Mouse (Mus musculus) spleen, postnatal 4 days (tissue): ENCODE data around the gene Ccdc80.

ENCODE experiments used
- DNase-seq, 2 experiments: peaks; one replicate each; pipeline ENCODE4 v3.0.0; 2022; ENCODE audit warnings: low spot score in 2 of 2

The Ccdc80 gene

GRCm38 (mm10) chr16:45093137-45093731, at the start of gene Ccdc80:
Gene Ccdc80 (plus strand): TSS chr16:45093402.
- DNase-seq, result no peak

GRCm38 (mm10) chr16:45044844-45045243, 48.4 kb upstream of the Ccdc80 start:
- DNase-seq, result no peak

- no peak for DNase-seq
Observed at GRCm38 (mm10) chr16:45057222-45057621, 36.0 kb upstream of the Ccdc80 start.

GRCm38 (mm10) chr16:45057922-45058321, 35.3 kb upstream of the Ccdc80 start:
- no peak for DNase-seq

GRCm38 (mm10) chr16:45061140-45061539, 32.1 kb upstream of the Ccdc80 start:
- no peak for DNase-seq

GRCm38 (mm10) chr16:45070383-45071083, 22.7 kb upstream of the Ccdc80 start:
- no peak for DNase-seq

- DNase-seq, result no peak
Observed at GRCm38 (mm10) chr16:45071424-45071823, 21.8 kb upstream of the Ccdc80 start.

- no peak for DNase-seq
Observed at GRCm38 (mm10) chr16:45077517-45078080, 15.6 kb upstream of the Ccdc80 start.

- no peak for DNase-seq
Observed at GRCm38 (mm10) chr16:45079322-45079721, 13.9 kb upstream of the Ccdc80 start.

- DNase-seq, result no peak
Observed at GRCm38 (mm10) chr16:45088842-45089241, 4.4 kb upstream of the Ccdc80 start.

GRCm38 (mm10) chr16:45090005-45090404, 3.2 kb upstream of the Ccdc80 start:
- peak; percentile 51 to 78 for DNase-seq

- DNase-seq, result no peak
Observed at GRCm38 (mm10) chr16:45094136-45094756, 1.0 kb downstream of the Ccdc80 start.

GRCm38 (mm10) chr16:45095030-45095429, 1.8 kb downstream of the Ccdc80 start:
- DNase-seq, result no peak

- no peak for DNase-seq
Observed at GRCm38 (mm10) chr16:45095561-45096482, 2.6 kb downstream of the Ccdc80 start.

GRCm38 (mm10) chr16:45097467-45097866, 4.3 kb downstream of the Ccdc80 start:
- DNase-seq, result no peak

- DNase-seq, result no peak
Observed at GRCm38 (mm10) chr16:45098186-45098885, 5.1 kb downstream of the Ccdc80 start.

GRCm38 (mm10) chr16:45098886-45099210, 5.6 kb downstream of the Ccdc80 start:
- DNase-seq, result no peak

GRCm38 (mm10) chr16:45100892-45101291, 7.7 kb downstream of the Ccdc80 start:
- no peak for DNase-seq

GRCm38 (mm10) chr16:45104993-45105392, 11.8 kb downstream of the Ccdc80 start:
- DNase-seq, result no peak

GRCm38 (mm10) chr16:45108203-45108878, 15.1 kb downstream of the Ccdc80 start:
- DNase-seq, result no peak

- no peak for DNase-seq
Observed at GRCm38 (mm10) chr16:45110498-45110897, 17.3 kb downstream of the Ccdc80 start.
